Mouse (Mus musculus): ENCODE results near the gene Atxn2. TPM values are rescaled to one million over a fixed set of nuclear protein-coding genes. Genes with fewer than 3 reads are reported as not detected.
"Not testable (repeated sequence)": the region's sequence is repeated elsewhere in the genome, so short reads cannot be mapped to it uniquely, and the experiment has no call there.

Gene Atxn2
- polyA plus RNA-seq, 1 experiment from 2014 or later: 60.1 TPM

GRCm38 (mm10) chr5:121742915-121743314 is 31.8 kb downstream of the Atxn2 start:
- WGBS: 98% methylated on average over 2 of the region's 2 CpGs
- Histone ChIP-seq H3K4me2 (ENCODE audit: low read length) (no peak overlapping the region), H3K27ac (ENCODE audit: low read length) (no peak overlapping the region), H3K4me3 (ENCODE audit: low read depth, low read length) (no peak overlapping the region), H3K9ac (ENCODE audit: low read depth, low read length) (no peak overlapping the region), H3K27me3 (ENCODE audit: control insufficient read depth, insufficient read depth, low read depth, low read length) (no peaks in the 10 kb centered on the region), H3K4me1 (ENCODE audit: control insufficient read depth, insufficient read depth, low read length) (no peaks in the 10 kb centered on the region), H3K36me3 (ENCODE audit: control insufficient read depth, insufficient read depth, low read length) (peaks cover 5% of the 10 kb centered on the region; the same call in 1 of the 2 replicates), H3K9me3 (replicated peaks; ENCODE audit: control insufficient read depth, low read length, poor library complexity, severe bottlenecking) (no peaks in the 10 kb centered on the region)
- ATAC-seq: no peak

- not testable (repeated sequence) for H3K9ac ChIP-seq (ENCODE audit: low read depth, low read length); H3K27me3 ChIP-seq (ENCODE audit: control insufficient read depth, insufficient read depth, low read depth, low read length); H3K27ac ChIP-seq (ENCODE audit: low read length); H3K9me3 ChIP-seq (replicated peaks; ENCODE audit: control insufficient read depth, low read length, poor library complexity, severe bottlenecking); H3K4me2 ChIP-seq (ENCODE audit: low read length); H3K36me3 ChIP-seq (ENCODE audit: control insufficient read depth, insufficient read depth, low read length); ATAC-seq; H3K4me3 ChIP-seq (ENCODE audit: low read depth, low read length); H3K4me1 ChIP-seq (ENCODE audit: control insufficient read depth, insufficient read depth, low read length)
- 92% methylated on average over 4 of the region's 4 CpGs for WGBS
Observed at GRCm38 (mm10) chr5:121747884-121748594, 36.9 kb downstream of the Atxn2 start.

- Histone ChIP-seq H3K27me3 (ENCODE audit: control insufficient read depth, insufficient read depth, low read depth, low read length) (no peaks in the 10 kb centered on the region), H3K4me2 (ENCODE audit: low read length) (no peak overlapping the region), H3K9ac (ENCODE audit: low read depth, low read length) (no peak overlapping the region), H3K4me1 (ENCODE audit: control insufficient read depth, insufficient read depth, low read length) (no peaks in the 10 kb centered on the region), H3K4me3 (ENCODE audit: low read depth, low read length) (no peak overlapping the region), H3K27ac (ENCODE audit: low read length) (no peak overlapping the region), H3K9me3 (replicated peaks; ENCODE audit: control insufficient read depth, low read length, poor library complexity, severe bottlenecking) (no peaks in the 10 kb centered on the region), H3K36me3 (ENCODE audit: control insufficient read depth, insufficient read depth, low read length) (peaks cover 7% of the 10 kb centered on the region)
- no peak for ATAC-seq
- WGBS: 95% methylated on average over 2 of the region's 2 CpGs
Observed at GRCm38 (mm10) chr5:121749633-121750032, 38.5 kb downstream of the Atxn2 start.

- Histone ChIP-seq H3K9ac (ENCODE audit: low read depth, low read length) (no peak overlapping the region), H3K36me3 (ENCODE audit: control insufficient read depth, insufficient read depth, low read length) (no peaks in the 10 kb centered on the region), H3K4me3 (ENCODE audit: low read depth, low read length) (no peak overlapping the region), H3K9me3 (replicated peaks; ENCODE audit: control insufficient read depth, low read length, poor library complexity, severe bottlenecking) (no peaks in the 10 kb centered on the region), H3K27me3 (ENCODE audit: control insufficient read depth, insufficient read depth, low read depth, low read length) (no peaks in the 10 kb centered on the region), H3K4me1 (ENCODE audit: control insufficient read depth, insufficient read depth, low read length) (no peaks in the 10 kb centered on the region), H3K27ac (ENCODE audit: low read length) (no peak overlapping the region), H3K4me2 (ENCODE audit: low read length) (no peak overlapping the region)
- no peak for ATAC-seq
- WGBS: 23% methylated on average over 2 of the region's 2 CpGs
Observed at GRCm38 (mm10) chr5:121757900-121758299, 46.8 kb downstream of the Atxn2 start.

GRCm38 (mm10) chr5:121758341-121758740 is 47.2 kb downstream of the Atxn2 start:
- Histone ChIP-seq H3K4me3 (ENCODE audit: low read depth, low read length) (no peak overlapping the region), H3K9ac (ENCODE audit: low read depth, low read length) (no peak overlapping the region), H3K4me2 (ENCODE audit: low read length) (no peak overlapping the region), H3K4me1 (ENCODE audit: control insufficient read depth, insufficient read depth, low read length) (no peaks in the 10 kb centered on the region), H3K9me3 (replicated peaks; ENCODE audit: control insufficient read depth, low read length, poor library complexity, severe bottlenecking) (no peaks in the 10 kb centered on the region), H3K27me3 (ENCODE audit: control insufficient read depth, insufficient read depth, low read depth, low read length) (no peaks in the 10 kb centered on the region), H3K27ac (ENCODE audit: low read length) (no peak overlapping the region), H3K36me3 (ENCODE audit: control insufficient read depth, insufficient read depth, low read length) (0 out of 2 replicates have a peak, but pooled peaks cover 1% of the 10 kb centered on the region)
- no peak for ATAC-seq
- 78% methylated on average over 4 of the region's 4 CpGs for WGBS

GRCm38 (mm10) chr5:121759921-121760320 is 48.8 kb downstream of the Atxn2 start:
- H3K4me1 ChIP-seq (ENCODE audit: control insufficient read depth, insufficient read depth, low read length): no peaks in the 10 kb centered on the region
- 93% methylated on average over 4 of the region's 4 CpGs for WGBS

GRCm38 (mm10) chr5:121761459-121761858 is 50.3 kb downstream of the Atxn2 start:
- Histone ChIP-seq H3K9ac (ENCODE audit: low read depth, low read length) (no peak overlapping the region), H3K4me2 (ENCODE audit: low read length) (no peak overlapping the region), H3K27ac (ENCODE audit: low read length) (no peak overlapping the region), H3K36me3 (ENCODE audit: control insufficient read depth, insufficient read depth, low read length) (0 out of 2 replicates have a peak, but pooled peaks cover 2% of the 10 kb centered on the region), H3K4me3 (ENCODE audit: low read depth, low read length) (no peak overlapping the region), H3K4me1 (ENCODE audit: control insufficient read depth, insufficient read depth, low read length) (no peaks in the 10 kb centered on the region), H3K27me3 (ENCODE audit: control insufficient read depth, insufficient read depth, low read depth, low read length) (no peaks in the 10 kb centered on the region), H3K9me3 (replicated peaks; ENCODE audit: control insufficient read depth, low read length, poor library complexity, severe bottlenecking) (no peaks in the 10 kb centered on the region)
- WGBS: 65% methylated on average over 7 of the region's 7 CpGs
- ATAC-seq: no peak

More at GRCm38 (mm10) chr5:121759921-121760320, 48.8 kb downstream of the Atxn2 start:
- ATAC-seq: no peak
- no peak overlapping the region for H3K9ac ChIP-seq (ENCODE audit: low read depth, low read length)
- H3K27me3 ChIP-seq (ENCODE audit: control insufficient read depth, insufficient read depth, low read depth, low read length): no peaks in the 10 kb centered on the region
- 0 out of 2 replicates have a peak, but pooled peaks cover 2% of the 10 kb centered on the region for H3K36me3 ChIP-seq (ENCODE audit: control insufficient read depth, insufficient read depth, low read length)
- no peak overlapping the region for H3K27ac ChIP-seq (ENCODE audit: low read length)
- H3K9me3 ChIP-seq (replicated peaks; ENCODE audit: control insufficient read depth, low read length, poor library complexity, severe bottlenecking): no peaks in the 10 kb centered on the region
- no peak overlapping the region for H3K4me2 ChIP-seq (ENCODE audit: low read length)
- H3K4me3 ChIP-seq (ENCODE audit: low read depth, low read length): no peak overlapping the region

- WGBS: 97% methylated on average over 6 of the region's 6 CpGs
- Histone ChIP-seq H3K4me2 (ENCODE audit: low read length) (no peak overlapping the region), H3K4me3 (ENCODE audit: low read depth, low read length) (no peak overlapping the region), H3K27ac (ENCODE audit: low read length) (no peak overlapping the region), H3K27me3 (ENCODE audit: control insufficient read depth, insufficient read depth, low read depth, low read length) (no peaks in the 10 kb centered on the region), H3K9ac (ENCODE audit: low read depth, low read length) (no peak overlapping the region), H3K4me1 (ENCODE audit: control insufficient read depth, insufficient read depth, low read length) (no peaks in the 10 kb centered on the region), H3K9me3 (replicated peaks; ENCODE audit: control insufficient read depth, low read length, poor library complexity, severe bottlenecking) (no peaks in the 10 kb centered on the region), H3K36me3 (ENCODE audit: control insufficient read depth, insufficient read depth, low read length) (0 out of 2 replicates have a peak, but pooled peaks cover 2% of the 10 kb centered on the region)
- no peak for ATAC-seq
Observed at GRCm38 (mm10) chr5:121762949-121763348, 51.8 kb downstream of the Atxn2 start.

- H3K4me2 ChIP-seq (ENCODE audit: low read length): no peak overlapping the region
- no peak overlapping the region for H3K4me3 ChIP-seq (ENCODE audit: low read depth, low read length)
- H3K4me1 ChIP-seq (ENCODE audit: control insufficient read depth, insufficient read depth, low read length): no peaks in the 10 kb centered on the region
- no peak overlapping the region for H3K9ac ChIP-seq (ENCODE audit: low read depth, low read length)
- no peak overlapping the region for H3K27ac ChIP-seq (ENCODE audit: low read length)
- WGBS: 86% methylated on average over 2 of the region's 2 CpGs
- no peaks in the 10 kb centered on the region for H3K27me3 ChIP-seq (ENCODE audit: control insufficient read depth, insufficient read depth, low read depth, low read length)
- H3K36me3 ChIP-seq (ENCODE audit: control insufficient read depth, insufficient read depth, low read length): 0 out of 2 replicates have a peak, but pooled peaks cover 2% of the 10 kb centered on the region
- no peak for ATAC-seq
- H3K9me3 ChIP-seq (replicated peaks; ENCODE audit: control insufficient read depth, low read length, poor library complexity, severe bottlenecking): no peaks in the 10 kb centered on the region
Observed at GRCm38 (mm10) chr5:121765020-121765419, 53.9 kb downstream of the Atxn2 start.

All from midbrain, embryonic 16.5 days (tissue).